Mouse (Mus musculus): ENCODE data around the gene Fkbp4.

GRCm38 (mm10) chr6:128464996-128465395 lies 26.5 kb upstream of the Fkbp4 start:
- TF ChIP-seq CTCF (IDR thresholded peaks at IDR 0.05; ENCODE audit: low read depth) (no peak), EP300 (IDR thresholded peaks at IDR 0.05; ENCODE audit: low read depth) (no peak)
